ENCODE assay signal across 17 mouse cellular contexts in genomic region chr1:170380505-170380904, GRCm38 (mm10).
"Had no signal": no experiment of that assay in that cellular context is flagged by ENCODE, and none has a peak within 500 bp of the region (broad histone marks: within the 10 kb centered on the region; RNA-seq: fewer than 3 reads in every experiment).

No protein-coding gene starts in this region.

- DNase-seq: kidney, adult 8-10 months; kidney, postnatal 25 days; layer of hippocampus, adult 9-11 months; layer of hippocampus, postnatal 36 days; liver; liver, embryonic 13.5 days; liver, postnatal 0 days; lung, postnatal 14 days; right cerebral cortex, postnatal 14 days; thymus, postnatal 36 days had no signal

- H3K36me3 ChIP-seq: limb, embryonic 12.5 days; liver, embryonic 13.5 days; lung, embryonic 15.5 days; midbrain, embryonic 15.5 days; neural tube, embryonic 12.5 days; stomach, embryonic 15.5 days had no signal

- H3K4me1 ChIP-seq: liver, embryonic 13.5 days; lung, embryonic 15.5 days; stomach, embryonic 15.5 days had no signal

- H3K27me3 ChIP-seq: limb, embryonic 12.5 days; liver, embryonic 13.5 days; lung, embryonic 15.5 days; megakaryocyte, embryonic 14.5 days; midbrain, embryonic 15.5 days; neural tube, embryonic 12.5 days; stomach, embryonic 15.5 days had no signal

- H3K4me3 ChIP-seq: limb, embryonic 12.5 days; liver, embryonic 13.5 days; lung, embryonic 15.5 days; megakaryocyte, embryonic 14.5 days; midbrain, embryonic 15.5 days; neural tube, embryonic 12.5 days; stomach, embryonic 15.5 days had no signal

- H3K9ac ChIP-seq: limb, embryonic 12.5 days; liver, embryonic 13.5 days; liver, postnatal 0 days; lung, embryonic 15.5 days; midbrain, embryonic 15.5 days; neural tube, embryonic 12.5 days; stomach, embryonic 15.5 days had no signal

- H3K9me3 ChIP-seq: limb, embryonic 12.5 days; liver, embryonic 13.5 days; lung, embryonic 15.5 days; megakaryocyte, embryonic 14.5 days; midbrain, embryonic 15.5 days; neural tube, embryonic 12.5 days; stomach, embryonic 15.5 days had no signal

- H3K27ac ChIP-seq: limb, embryonic 12.5 days; liver, embryonic 13.5 days; lung, embryonic 15.5 days; macrophage; midbrain, embryonic 15.5 days; neural tube, embryonic 12.5 days; stomach, embryonic 15.5 days had no signal
